Mouse (Mus musculus): ENCODE data around the gene Car5a.
A peak's percentile ranks its signal among the peaks of the same experiment; 100 is the strongest.

The Car5a gene

GRCm38 (mm10) chr8:121954981-121955555, 10.4 kb upstream of the Car5a start:
- no peak for DNase-seq

- no peak for DNase-seq
Observed at GRCm38 (mm10) chr8:121953821-121954545, 9.3 kb upstream of the Car5a start.

- DNase-seq = peak in 1 of 2 experiments; percentile 64
Observed at GRCm38 (mm10) chr8:121952800-121953199, 8.1 kb upstream of the Car5a start.

GRCm38 (mm10) chr8:121952122-121952521, 7.4 kb upstream of the Car5a start:
- DNase-seq = no peak

- DNase-seq = peak in 1 of 2 experiments; percentile 24
Observed at GRCm38 (mm10) chr8:121951656-121952009, 6.9 kb upstream of the Car5a start.

GRCm38 (mm10) chr8:121950749-121951655, 6.3 kb upstream of the Car5a start:
- peak; percentile 77 to 78 for DNase-seq

- peak; percentile 98 to 99 for DNase-seq
Observed at GRCm38 (mm10) chr8:121949941-121950748, 5.4 kb upstream of the Car5a start.

- no peak for DNase-seq
Observed at GRCm38 (mm10) chr8:121949222-121949800, 4.6 kb upstream of the Car5a start, which contains the start of gene Banp. Gene Banp (plus strand): TSS chr8:121949750.

GRCm38 (mm10) chr8:121948321-121949145, 3.8 kb upstream of the Car5a start:
- DNase-seq = no peak

- peak; percentile 88 to 91 for DNase-seq
Observed at GRCm38 (mm10) chr8:121947753-121948141, 3.0 kb upstream of the Car5a start.

- DNase-seq = no peak
Observed at GRCm38 (mm10) chr8:121947047-121947752, 2.5 kb upstream of the Car5a start.

- no peak for DNase-seq
Observed at GRCm38 (mm10) chr8:121946351-121946750, 1.6 kb upstream of the Car5a start.

- DNase-seq = peak in 1 of 2 experiments; percentile 48
Observed at GRCm38 (mm10) chr8:121943716-121944115, 988 bp downstream of the Car5a start.

GRCm38 (mm10) chr8:121943057-121943540, 1.6 kb downstream of the Car5a start:
- DNase-seq = no peak

- DNase-seq = no peak
Observed at GRCm38 (mm10) chr8:121938732-121939131, 6.0 kb downstream of the Car5a start.

- no peak for DNase-seq
Observed at GRCm38 (mm10) chr8:121936391-121936790, 8.3 kb downstream of the Car5a start.

GRCm38 (mm10) chr8:121935341-121936294, 9.1 kb downstream of the Car5a start:
- no peak for DNase-seq

GRCm38 (mm10) chr8:121934923-121935322, 9.8 kb downstream of the Car5a start:
- DNase-seq = no peak

- DNase-seq = peak in 1 of 2 experiments; percentile 39
Observed at GRCm38 (mm10) chr8:121934506-121934905, 10.2 kb downstream of the Car5a start.
